Mouse (Mus musculus) lung, adult 2 months (tissue): ENCODE results near the gene Fam124b.

ENCODE experiments used
- CTCF ChIP-seq: fragments of 200-500 bp; IDR thresholded peaks from 2 replicates; pipeline ENCODE4 v1.5.1; 2011; ENCODE audit warnings: mild to moderate bottlenecking, low read length, control low read depth; ENCODE audit not compliant: insufficient read depth
- POLR2A ChIP-seq: fragments of 200-500 bp; IDR thresholded peaks from 2 replicates; pipeline ENCODE4 v1.6.1; 2011; ENCODE audit warnings: low read depth, mild to moderate bottlenecking, control low read depth, low read length, borderline replicate concordance; ENCODE audit errors: extremely low read depth

DNA sequence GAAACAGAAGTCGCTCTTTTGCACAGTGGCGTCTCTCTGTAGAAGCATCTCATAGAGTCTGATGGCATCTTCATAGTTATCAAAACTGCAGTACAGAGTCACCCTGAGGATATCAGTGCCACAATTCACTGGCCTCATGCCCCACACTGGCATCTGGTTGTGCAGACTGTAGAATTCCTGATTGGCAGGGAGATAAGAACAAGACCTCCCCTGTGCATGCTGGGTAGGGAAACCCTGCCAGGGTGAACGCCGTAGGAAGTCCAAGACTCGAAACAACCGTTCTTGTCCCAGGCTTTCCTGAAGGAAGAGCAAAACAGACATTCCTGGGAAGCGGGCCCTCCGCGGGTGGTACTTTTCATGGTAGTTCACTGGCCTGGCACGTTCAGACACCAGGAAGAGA is 5.1 kb downstream of the Fam124b start:
- TF ChIP-seq CTCF (no peak), POLR2A (no peak)
